Mouse (Mus musculus) ES-Bruce4 (cell line): ENCODE data around the gene Sfxn5.

Source experiments
- CTCF ChIP-seq: IDR thresholded peaks from one replicate; pipeline ENCODE4 v1.8.1; 2011; ENCODE audit warnings: low read depth, low read length
- EP300 ChIP-seq: IDR thresholded peaks from 2 replicates; pipeline ENCODE4 v1.6.1; 2011; ENCODE audit warnings: low read depth, low read length; ENCODE audit not compliant: insufficient read depth
- POLR2A ChIP-seq: IDR thresholded peaks from one replicate; pipeline ENCODE4 v1.8.1; 2011; ENCODE audit warnings: low read length; ENCODE audit not compliant: insufficient read depth

- TF ChIP-seq CTCF (no peak), EP300 (no peak), POLR2A (no peak)
Measured at GRCm38 (mm10) chr6:85360311-85360710, 27.1 kb upstream of the Sfxn5 start.
